Mouse (Mus musculus): Measurements from ENCODE around the gene Btbd17.

The Btbd17 gene

GRCm38 (mm10) chr11:114764820-114765818 lies 30.6 kb downstream of the Btbd17 start, which contains the start of gene Kif19a:
TSS of gene Kif19a (plus strand) at chr11:114765388.
- peak; percentile 19 for DNase-seq

- DNase-seq: no peak
These were observed 48.1 kb downstream of the Btbd17 start for GRCm38 (mm10) chr11:114747564-114748138.

GRCm38 (mm10) chr11:114745134-114745533 lies 50.6 kb downstream of the Btbd17 start:
- DNase-seq: peak; percentile 84

- DNase-seq: no peak
These were observed 54.3 kb downstream of the Btbd17 start for GRCm38 (mm10) chr11:114741451-114741850.
